In the genomic region with DNA sequence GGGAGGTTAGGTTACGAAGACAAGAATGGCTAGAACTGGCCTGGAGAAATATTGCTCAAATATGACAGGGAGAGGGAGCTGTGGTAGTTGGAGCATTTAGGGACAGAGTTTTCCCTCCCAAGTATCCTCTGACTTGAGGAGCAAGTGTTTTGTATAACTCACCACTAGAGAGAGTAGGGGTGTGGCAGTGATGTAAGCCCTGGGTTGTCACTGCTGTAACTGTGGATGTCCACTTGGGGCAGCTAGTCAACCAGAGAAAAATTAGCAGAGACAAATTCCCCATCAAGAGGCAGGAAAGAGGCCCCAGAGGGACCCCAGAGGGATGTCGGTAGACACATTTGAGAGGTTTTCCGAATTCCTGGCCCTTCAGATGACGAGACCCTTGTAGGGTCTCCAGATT, we compare ENCODE assay signal across 9 mouse cellular contexts. TPM values are rescaled to one million over a fixed set of nuclear protein-coding genes. Genes with fewer than 3 reads are reported as not detected.
DNase-seq lines count a peak whose midpoint lies in the region; ATAC-seq and TF ChIP-seq lines count a peak whose summit lies in the region.
"Had no signal": no experiment of that assay in that cellular context is flagged by ENCODE, and none has a peak within 500 bp of the region (broad histone marks: within the 10 kb centered on the region; RNA-seq: fewer than 3 reads in every experiment).

No protein-coding gene starts in this region.

- peak; percentile 60 for DNase-seq in embryo, embryonic 10 days (ENCODE audit: low spot score)
- DNase-seq in embryo, embryonic 9.5 days (ENCODE audit: extremely low spot score), result no peak
- DNase-seq in thymus, postnatal 0 days (ENCODE audit: low spot score), result peak; percentile 34
- no peak for DNase-seq in thymus, postnatal 4 days
- DNase-seq in kidney, postnatal 14 days, result peak; percentile 76
- DNase-seq in midbrain, embryonic 10.5 days (ENCODE audit: low spot score), result no peak

- H3K9me3 ChIP-seq in midbrain, embryonic 10.5 days (replicated peaks), result no peaks in the 10 kb centered on the region
- H3K9me3 ChIP-seq: limb, embryonic 13.5 days had no signal

- H3K36me3 ChIP-seq in midbrain, embryonic 10.5 days, result no peaks in the 10 kb centered on the region
- H3K36me3 ChIP-seq: limb, embryonic 13.5 days had no signal

- no peaks in the 10 kb centered on the region for H3K4me1 ChIP-seq in embryonic fibroblast, embryonic 13.5 days (ENCODE audit: control insufficient read depth, insufficient read depth, low read length)
- no peaks in the 10 kb centered on the region for H3K4me1 ChIP-seq in midbrain, embryonic 10.5 days
- H3K4me1 ChIP-seq: limb, embryonic 13.5 days had no signal

- WGBS in midbrain, embryonic 10.5 days, result 66% methylated on average over 4 of the region's 4 CpGs

- TF ChIP-seq CTCF in embryonic fibroblast, embryonic 13.5 days (IDR thresholded peaks at IDR 0.05; ENCODE audit: borderline replicate concordance, insufficient read depth, low read length), result 0 out of 2 replicates have a peak, but pooled peaks have one; percentile 4

- H3K27ac ChIP-seq in embryonic fibroblast, embryonic 13.5 days (ENCODE audit: insufficient read depth, low read length), result no peak overlapping the region
- no peak overlapping the region for H3K27ac ChIP-seq in midbrain, embryonic 10.5 days (replicated peaks)
- H3K27ac ChIP-seq: limb, embryonic 13.5 days had no signal

- peak; percentile 90 for ATAC-seq in megakaryocyte-erythroid progenitor cell, adult 5-6 weeks (replicated peaks; ENCODE audit: low FRiP score, low TSS enrichment, poor library complexity, severe bottlenecking)

- no peaks in the 10 kb centered on the region for H3K27me3 ChIP-seq in midbrain, embryonic 10.5 days (ENCODE audit: low read depth, poor library complexity, severe bottlenecking)
- H3K27me3 ChIP-seq: limb, embryonic 13.5 days had no signal

- H3K4me3 ChIP-seq in embryonic fibroblast, embryonic 13.5 days (ENCODE audit: insufficient read depth, low read length), result no peak overlapping the region
- no peak overlapping the region for H3K4me3 ChIP-seq in midbrain, embryonic 10.5 days
- H3K4me3 ChIP-seq: limb, embryonic 13.5 days had no signal

- no peak for TF ChIP-seq POLR2A in embryonic fibroblast, embryonic 13.5 days (IDR thresholded peaks at IDR 0.05; ENCODE audit: low read depth, low read length)

RNA-seq across cellular contexts. Expression of gene S100a14, which starts 1.2 kb away (rescaled TPM):
- 43.5 and 47.3 TPM in 2 replicates for polyA plus RNA-seq in thymus, postnatal 0 days (2015; fragmentation: Nextera tagmentation; extraction: Ambion mirVana)
- not detected in 2 replicates for polyA plus RNA-seq in embryonic fibroblast, embryonic 13.5 days (2011; ENCODE audit: insufficient read length, low read depth, missing spikeins)
- total RNA-seq in megakaryocyte-erythroid progenitor cell, adult 5-6 weeks (2014; fragmentation: Nextera tagmentation), result not detected in 2 replicates
- 4.1 TPM in 1 of 2 replicates, not detected in the other for total RNA-seq in megakaryocyte-erythroid progenitor cell, adult 5-6 weeks (2017)
- polyA plus RNA-seq in midbrain, embryonic 10.5 days (2016; fragmentation: Nextera tagmentation; extraction: Ambion mirVana), result not detected in 2 replicates

RNA-seq across cellular contexts. Expression of gene S100a13, which starts 11.2 kb away (rescaled TPM):
- polyA plus RNA-seq in thymus, postnatal 0 days (2015; fragmentation: Nextera tagmentation; extraction: Ambion mirVana), result 146 and 154 TPM in 2 replicates
- polyA plus RNA-seq in embryonic fibroblast, embryonic 13.5 days (2011; ENCODE audit: insufficient read length, low read depth, missing spikeins), result 38.7 and 60.4 TPM in 2 replicates
- total RNA-seq in megakaryocyte-erythroid progenitor cell, adult 5-6 weeks (2014; fragmentation: Nextera tagmentation), result 14.8 and 33.6 TPM in 2 replicates
- 36.2 and 58.0 TPM in 2 replicates for total RNA-seq in megakaryocyte-erythroid progenitor cell, adult 5-6 weeks (2017)
- 9.3 and 9.5 TPM in 2 replicates for polyA plus RNA-seq in midbrain, embryonic 10.5 days (2016; fragmentation: Nextera tagmentation; extraction: Ambion mirVana)

RNA-seq across cellular contexts. Expression of gene S100a1, which starts 11.2 kb away (rescaled TPM):
- 46.7 and 50.4 TPM in 2 replicates for polyA plus RNA-seq in thymus, postnatal 0 days (2015; fragmentation: Nextera tagmentation; extraction: Ambion mirVana)
- 27.6 and 37.9 TPM in 2 replicates for polyA plus RNA-seq in embryonic fibroblast, embryonic 13.5 days (2011; ENCODE audit: insufficient read length, low read depth, missing spikeins)
- 27.2 and 33.2 TPM in 2 replicates for total RNA-seq in megakaryocyte-erythroid progenitor cell, adult 5-6 weeks (2014; fragmentation: Nextera tagmentation)
- 55.0 and 57.4 TPM in 2 replicates for total RNA-seq in megakaryocyte-erythroid progenitor cell, adult 5-6 weeks (2017)
- 5.4 and 7.2 TPM in 2 replicates for polyA plus RNA-seq in midbrain, embryonic 10.5 days (2016; fragmentation: Nextera tagmentation; extraction: Ambion mirVana)

RNA-seq across cellular contexts. Expression of gene S100a16, which starts 11.6 kb away (rescaled TPM):
- 136 and 139 TPM in 2 replicates for polyA plus RNA-seq in thymus, postnatal 0 days (2015; fragmentation: Nextera tagmentation; extraction: Ambion mirVana)
- 40.2 and 49.1 TPM in 2 replicates for polyA plus RNA-seq in embryonic fibroblast, embryonic 13.5 days (2011; ENCODE audit: insufficient read length, low read depth, missing spikeins)
- total RNA-seq in megakaryocyte-erythroid progenitor cell, adult 5-6 weeks (2014; fragmentation: Nextera tagmentation), result not detected in 2 replicates
- total RNA-seq in megakaryocyte-erythroid progenitor cell, adult 5-6 weeks (2017), result not detected in 2 replicates
- polyA plus RNA-seq in midbrain, embryonic 10.5 days (2016; fragmentation: Nextera tagmentation; extraction: Ambion mirVana), result 30.8 and 35.3 TPM in 2 replicates

RNA-seq across cellular contexts. Expression of gene Chtop, which starts 16.1 kb away (rescaled TPM):
- polyA plus RNA-seq in thymus, postnatal 0 days (2015; fragmentation: Nextera tagmentation; extraction: Ambion mirVana), result 162 and 169 TPM in 2 replicates
- polyA plus RNA-seq in embryonic fibroblast, embryonic 13.5 days (2011; ENCODE audit: insufficient read length, low read depth, missing spikeins), result 92.9 and 111 TPM in 2 replicates
- total RNA-seq in megakaryocyte-erythroid progenitor cell, adult 5-6 weeks (2014; fragmentation: Nextera tagmentation), result 122 and 154 TPM in 2 replicates
- total RNA-seq in megakaryocyte-erythroid progenitor cell, adult 5-6 weeks (2017), result 118 and 119 TPM in 2 replicates
- polyA plus RNA-seq in midbrain, embryonic 10.5 days (2016; fragmentation: Nextera tagmentation; extraction: Ambion mirVana), result 193 and 205 TPM in 2 replicates

Comparison
In these comparisons a context has a peak if more than half of its experiments do, and no peak if none do; other contexts are left out.
1. DNase-seq: peak in embryo, embryonic 10 days (single experiment), thymus, postnatal 0 days (single experiment) and kidney, postnatal 14 days (single experiment); none in embryo, embryonic 9.5 days (single experiment), thymus, postnatal 4 days (single experiment) and midbrain, embryonic 10.5 days (single experiment).
2. RNA of gene S100a14, which starts 1.2 kb away (polyA plus RNA-seq): 43.5 to 47.3 TPM in thymus, postnatal 0 days; not detected in embryonic fibroblast, embryonic 13.5 days and not detected in midbrain, embryonic 10.5 days; every median in the first group is over 10 times any median in the second.